Mouse (Mus musculus) layer of hippocampus, adult 9-10 months (tissue): ENCODE measurements at regions not wholly inside any gene's neighbourhood (a gene's known extent, or its start where the extent isn't known, plus 50 kb on each side); places are given as distances from the start of the nearest gene placed in this dataset.
"Not testable (repeated sequence)": the region's sequence is repeated elsewhere in the genome, so short reads cannot be mapped to it uniquely, and the experiment has no call there.

Experiments
- DNase-seq: peaks from one replicate; pipeline ENCODE4 v3.0.0; 2022; ENCODE audit warnings: low spot score

DNA sequence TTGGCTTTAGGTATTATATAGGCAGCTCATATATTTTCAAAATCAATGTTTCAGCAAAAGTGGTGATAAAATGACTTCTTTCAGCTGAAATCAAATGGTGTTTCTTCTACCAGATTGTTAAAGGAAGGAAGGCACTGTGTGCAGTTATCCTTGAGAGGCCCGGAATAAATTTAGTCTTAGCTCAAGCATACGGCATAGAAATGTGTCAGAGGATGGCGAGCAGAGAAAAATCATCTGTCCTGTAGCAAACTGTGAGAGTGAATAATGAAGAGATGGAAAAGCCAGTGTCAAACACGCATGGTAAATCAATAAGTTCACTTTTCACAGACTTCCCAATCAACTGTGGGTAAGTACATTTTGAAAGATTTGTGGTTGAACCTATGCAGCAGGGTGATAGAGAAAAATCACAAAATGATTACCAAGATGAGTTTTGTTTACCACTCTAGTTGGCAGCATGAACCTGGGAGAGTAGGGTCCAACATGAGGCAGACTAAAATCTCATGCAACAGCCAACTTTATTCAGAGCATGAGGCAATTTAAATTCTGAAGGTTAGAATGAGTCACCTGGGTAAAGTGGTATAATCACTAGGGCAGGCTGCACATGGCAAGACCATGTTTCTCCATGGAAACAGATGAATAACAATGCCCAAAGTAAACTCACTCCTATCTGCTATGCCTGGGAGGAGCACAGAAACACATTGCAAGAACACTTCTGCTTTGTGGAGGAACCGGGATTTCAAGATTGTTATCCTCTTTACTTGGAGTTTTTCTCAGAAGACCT is 55.7 kb downstream of the AI429214 start:
- DNase-seq: no peak

DNA sequence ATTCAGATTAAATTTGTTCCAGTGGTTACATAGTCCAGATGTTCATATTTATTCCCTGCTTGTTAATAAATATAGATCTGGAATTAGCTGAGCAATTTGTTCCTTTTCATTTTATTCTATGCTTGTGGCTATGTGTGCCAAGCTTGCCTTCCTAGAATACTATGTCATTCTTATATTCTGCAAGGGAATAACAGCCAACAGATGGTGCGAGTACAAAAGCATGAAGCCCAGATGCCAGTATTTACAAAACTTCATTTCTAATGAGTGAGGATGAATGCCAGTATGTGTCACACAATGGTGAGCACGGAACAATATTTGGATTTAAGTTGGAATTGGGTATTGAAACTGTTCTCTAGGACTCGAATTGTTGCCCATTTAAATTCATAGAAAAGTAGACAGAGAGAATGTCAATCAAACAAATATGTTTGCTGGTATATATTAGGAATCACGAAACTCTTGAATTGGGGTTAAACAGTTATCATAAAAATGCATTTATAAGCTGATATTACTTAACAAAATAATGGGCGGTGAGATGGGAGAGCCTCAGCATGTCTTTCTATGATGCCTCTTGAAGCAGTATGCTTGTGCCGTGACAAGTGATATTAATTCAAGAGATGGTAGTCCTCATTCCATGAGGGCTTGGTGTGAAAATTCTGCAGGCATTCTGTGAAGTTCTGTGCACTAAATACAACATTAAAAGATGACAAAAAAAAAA is 56.7 kb downstream of the AI429214 start:
- DNase-seq: peak; percentile 89

DNA sequence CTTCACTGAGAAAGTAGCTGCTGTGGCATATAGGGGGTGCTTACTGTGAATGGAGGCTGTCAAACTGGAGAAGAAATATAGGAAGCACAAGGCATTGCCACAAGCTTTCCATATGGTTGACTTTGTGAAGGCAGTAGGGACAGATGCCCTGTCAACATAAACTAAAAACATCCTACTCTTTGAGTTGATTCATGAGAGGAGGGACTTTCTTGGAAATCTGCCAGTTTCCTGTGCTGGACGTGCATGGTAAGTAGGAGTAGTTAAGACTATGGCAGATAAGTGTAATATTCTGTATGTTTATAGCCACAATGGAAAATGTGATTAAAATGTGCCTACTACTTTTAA is 57.3 kb downstream of the AI429214 start:
- no peak for DNase-seq

DNA sequence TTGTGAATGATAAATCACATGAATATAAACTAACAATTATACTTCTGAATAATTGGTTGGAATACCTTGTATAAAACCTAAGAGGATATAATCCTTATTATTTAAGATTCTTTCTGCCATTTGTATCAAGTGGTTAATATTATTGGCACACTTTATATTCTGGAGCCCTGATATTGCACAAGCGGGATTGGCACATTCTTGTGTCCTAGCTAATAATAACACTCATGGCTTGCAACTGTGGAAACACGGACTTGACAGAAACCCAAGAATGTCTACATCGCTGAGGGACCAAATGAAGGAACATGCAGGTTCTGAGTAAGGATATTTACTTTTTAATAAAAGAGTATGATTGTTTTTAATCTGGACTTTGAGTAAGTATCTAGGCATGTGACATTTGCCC is 63.0 kb downstream of the AI429214 start:
- no peak for DNase-seq

DNA sequence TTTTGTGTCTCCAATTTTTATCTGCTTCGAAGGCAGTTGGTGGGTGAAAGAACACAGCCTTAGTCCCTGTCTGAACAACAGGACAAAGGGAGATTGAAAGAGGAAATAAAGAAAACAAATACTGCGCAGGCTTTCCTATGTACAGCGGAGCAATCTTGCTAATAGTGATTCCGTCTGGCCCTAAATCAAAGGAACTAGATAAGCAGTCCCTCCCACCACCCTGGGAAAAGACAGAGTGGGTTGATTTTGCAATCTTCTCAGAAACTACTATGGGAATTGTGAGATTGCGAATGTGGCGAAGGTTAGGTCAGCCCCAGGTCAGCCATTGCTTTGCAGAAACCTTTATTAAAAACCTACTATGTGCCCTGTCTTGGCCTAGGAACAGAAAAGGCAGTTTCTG is 65.0 kb downstream of the AI429214 start:
- DNase-seq: no peak

DNA sequence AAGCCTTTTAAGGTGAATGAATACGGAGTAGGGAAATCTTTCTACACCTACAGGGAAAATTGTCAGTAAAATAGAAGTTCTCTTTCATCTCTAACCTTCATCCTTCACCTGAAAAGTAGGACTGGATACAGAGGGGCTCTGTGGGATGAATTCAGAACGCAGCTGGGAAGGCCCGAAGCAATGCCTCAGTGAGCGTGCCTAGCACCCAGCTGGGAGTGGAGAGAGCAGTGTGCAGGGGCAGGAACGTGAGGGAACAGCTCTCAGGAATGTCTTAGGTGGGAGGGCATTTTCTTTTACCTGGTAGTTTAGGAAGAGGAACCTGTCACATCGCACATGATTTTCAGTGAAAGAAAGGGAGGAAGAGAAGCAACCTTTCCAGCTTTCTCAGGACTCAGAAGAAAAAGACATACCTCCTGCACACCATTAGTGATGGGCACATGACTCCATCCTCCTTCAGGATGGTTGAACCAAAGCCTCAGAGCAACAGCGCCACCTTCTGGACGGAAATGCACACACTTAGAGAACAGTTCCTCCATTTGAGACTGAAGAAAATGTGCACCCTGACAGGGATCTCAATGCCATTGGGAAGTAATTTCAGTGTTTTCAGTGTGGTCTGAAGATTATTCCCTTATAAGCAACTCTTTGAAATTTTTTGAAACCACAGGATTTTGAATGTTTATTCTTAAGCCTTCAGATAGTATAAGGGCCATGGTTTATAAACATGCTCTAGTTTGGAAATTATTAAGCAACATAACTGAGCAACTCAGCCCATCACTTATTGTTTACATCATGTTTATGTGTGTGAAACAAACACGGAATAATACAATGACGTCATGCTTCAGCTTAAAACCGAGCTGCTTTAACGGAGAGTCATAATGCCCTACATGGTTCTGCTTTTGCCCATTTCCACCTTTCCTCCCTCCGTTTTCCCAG is 68.9 kb downstream of the AI429214 start:
- peak; percentile 35 for DNase-seq

DNA sequence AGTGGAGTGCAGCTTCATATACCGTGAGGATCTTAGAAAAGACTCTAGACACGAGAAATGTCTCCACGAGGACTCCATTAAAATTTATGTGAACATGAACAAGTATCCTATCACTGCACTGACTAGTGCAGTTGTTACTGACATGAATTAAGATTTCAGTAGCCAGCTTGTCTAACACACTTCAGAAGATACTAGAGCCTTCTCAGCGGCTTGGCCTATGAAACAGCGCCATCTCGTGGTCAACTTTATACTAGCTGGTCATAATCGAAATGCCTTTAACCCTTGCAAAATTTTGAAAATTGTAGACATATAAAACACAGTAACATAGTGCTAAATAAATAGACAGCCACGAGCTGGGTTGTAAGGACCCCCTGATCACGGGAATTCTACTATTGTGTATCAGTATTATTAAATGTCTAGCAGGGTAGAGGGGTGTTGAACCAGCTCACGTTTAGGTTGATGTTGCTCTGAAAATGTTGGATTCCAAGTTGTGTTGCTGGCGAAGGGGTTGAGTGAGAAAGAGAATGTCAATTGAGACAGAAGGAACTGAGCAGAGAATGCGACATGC is 70.4 kb downstream of the AI429214 start:
- peak; percentile 76 for DNase-seq

DNA sequence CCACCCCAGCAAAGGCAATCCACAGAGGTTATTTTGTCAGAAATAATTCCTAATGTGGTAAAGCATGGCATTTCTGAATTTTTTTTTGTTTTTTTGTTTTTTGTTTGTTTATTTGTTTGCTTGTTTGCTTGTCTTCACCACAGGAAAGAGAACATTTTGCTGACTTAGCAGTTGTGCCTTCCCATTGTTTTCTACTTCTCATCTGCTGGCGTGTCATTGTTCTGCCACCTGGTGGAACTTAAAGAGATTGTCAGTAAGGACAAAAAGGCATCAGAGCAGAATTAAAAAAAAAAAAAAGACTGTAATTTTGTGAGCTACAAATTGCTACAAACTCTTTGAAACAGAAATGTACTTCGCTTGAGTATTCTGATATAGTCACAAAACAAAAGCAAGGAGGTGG is 79.5 kb downstream of the AI429214 start:
- no peak for DNase-seq

DNA sequence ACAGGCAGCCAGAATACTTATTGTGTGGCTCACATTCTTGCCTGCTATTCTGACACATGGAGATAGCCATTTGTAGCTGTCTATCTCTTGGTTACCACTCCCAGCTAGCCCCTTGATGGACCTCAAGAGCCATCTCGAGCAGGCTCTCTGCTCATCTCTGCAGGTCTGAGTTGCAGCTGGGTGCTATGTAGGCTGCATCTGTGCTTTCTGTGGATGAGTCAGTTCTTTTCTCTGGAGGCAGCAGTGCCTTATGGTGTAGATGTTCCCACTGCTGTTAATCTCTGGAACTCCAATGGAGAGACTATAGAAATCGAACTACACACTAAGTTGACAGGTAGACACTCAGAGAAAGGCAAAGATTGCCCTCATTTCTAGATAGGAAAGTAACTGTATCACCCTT is 106.3 kb downstream of the AI429214 start:
- no peak for DNase-seq

DNA sequence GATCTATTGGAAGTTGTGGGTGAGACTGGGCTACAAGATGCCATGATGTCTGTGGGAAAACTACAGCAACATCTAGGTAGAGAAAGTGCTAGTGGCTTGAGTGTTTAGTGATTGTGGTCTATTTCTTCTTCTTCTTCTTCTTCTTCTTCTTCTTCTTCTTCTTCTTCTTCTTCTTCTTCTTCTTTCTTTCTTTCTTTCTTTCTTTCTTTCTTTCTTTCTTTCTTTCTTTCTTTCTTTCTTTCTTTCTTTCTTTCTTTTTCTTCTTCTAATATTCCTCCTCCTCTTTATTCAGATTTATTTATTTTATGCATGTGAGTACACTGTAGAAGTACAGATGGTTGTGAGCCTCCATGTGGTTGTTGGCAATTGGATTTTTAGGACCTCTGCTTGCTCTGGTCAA is 119.0 kb downstream of the AI429214 start:
- not testable (repeated sequence) for DNase-seq

DNA sequence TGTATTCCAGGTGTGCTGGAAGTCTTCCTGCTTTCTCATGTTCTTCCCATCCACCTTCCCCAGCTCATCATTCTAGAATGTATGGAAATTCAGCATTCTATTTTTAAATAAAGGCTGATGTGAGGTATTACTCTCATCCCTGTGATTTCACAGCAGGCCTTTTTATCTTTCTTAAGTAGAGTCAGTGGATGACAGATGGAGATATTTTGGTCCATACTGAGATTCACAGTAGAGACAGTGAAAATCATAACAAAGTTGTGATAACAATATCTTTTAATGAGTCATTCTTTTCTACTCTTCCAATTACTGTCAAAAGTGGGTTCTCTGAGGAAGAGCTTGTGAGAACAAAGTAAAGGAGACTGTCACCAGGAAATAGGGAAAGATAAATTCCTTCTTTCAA is 132.4 kb downstream of the AI429214 start:
- no peak for DNase-seq

DNA sequence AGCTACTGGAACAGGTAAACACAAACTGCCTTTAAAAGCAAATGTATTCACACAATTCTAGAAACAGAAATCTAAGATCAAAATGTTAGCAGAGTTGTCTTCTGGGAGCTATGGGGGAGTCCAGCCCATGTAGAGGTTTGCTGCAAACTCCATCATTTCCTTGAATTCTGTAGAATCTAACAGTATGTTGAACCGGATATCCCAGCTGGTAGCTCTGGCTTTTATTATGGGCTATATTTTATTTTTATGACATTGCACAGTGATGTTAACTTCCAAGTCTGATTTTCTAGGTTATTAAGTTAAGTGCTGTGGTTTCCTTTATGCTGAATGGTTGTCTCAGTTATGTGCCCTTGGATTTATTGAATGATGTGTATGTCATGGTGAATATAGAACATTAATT is 136.3 kb downstream of the AI429214 start:
- no peak for DNase-seq

DNA sequence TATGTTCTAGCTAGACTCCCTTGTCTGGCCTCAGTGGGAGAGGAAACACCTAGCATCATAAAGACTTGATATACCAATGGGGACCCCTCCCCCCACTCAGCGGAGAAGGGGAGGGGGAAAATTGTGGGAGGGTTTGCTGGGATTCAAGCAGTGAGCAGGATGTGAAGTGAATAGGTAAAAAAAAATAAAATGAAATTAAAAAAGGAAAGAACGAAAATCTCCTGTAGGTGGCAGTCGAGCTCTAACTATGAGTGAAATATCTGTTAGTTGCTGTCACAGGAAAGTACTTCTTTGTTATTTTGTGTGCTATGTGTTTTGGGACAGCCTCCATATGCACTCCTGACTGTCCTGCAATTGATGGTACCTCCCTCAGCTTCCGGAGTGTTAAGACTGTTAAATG is 138.6 kb downstream of the AI429214 start:
- DNase-seq: peak; percentile 20

DNA sequence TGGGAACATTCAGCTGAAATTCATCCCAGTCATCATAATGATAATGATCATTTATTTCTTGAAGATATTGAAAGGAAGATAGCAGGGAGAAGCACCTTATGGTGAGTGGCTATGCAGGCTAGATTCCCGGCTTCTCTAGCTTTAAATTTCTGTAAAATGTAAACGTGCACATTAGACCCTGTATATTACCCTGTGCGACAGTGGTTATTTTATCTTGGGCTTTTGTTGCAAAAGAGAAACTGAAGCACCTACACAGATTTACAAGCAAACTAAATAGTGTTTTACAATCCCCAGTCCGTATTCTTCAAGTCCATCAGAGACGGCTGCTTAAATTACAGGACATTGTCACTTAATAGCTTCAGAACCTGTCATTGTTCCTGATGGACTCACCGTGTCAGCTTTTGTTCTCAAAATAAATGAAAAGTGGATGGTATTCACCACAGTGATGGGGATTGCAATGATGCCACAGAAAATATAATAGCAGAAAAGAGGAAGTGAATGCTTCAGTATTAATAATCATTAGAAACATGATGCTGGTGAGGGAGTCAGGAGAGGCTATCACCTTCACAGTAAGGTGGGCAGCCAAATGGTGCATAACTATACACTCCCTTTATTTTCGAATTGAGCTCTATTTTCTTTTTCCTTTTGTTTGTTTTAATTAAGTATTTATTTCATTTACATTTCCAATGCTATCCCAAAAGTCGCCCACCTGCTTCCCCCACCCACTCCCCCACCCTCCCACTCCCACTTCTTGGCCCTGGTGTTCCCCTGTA is 141.0 kb downstream of the AI429214 start:
- no peak for DNase-seq

DNA sequence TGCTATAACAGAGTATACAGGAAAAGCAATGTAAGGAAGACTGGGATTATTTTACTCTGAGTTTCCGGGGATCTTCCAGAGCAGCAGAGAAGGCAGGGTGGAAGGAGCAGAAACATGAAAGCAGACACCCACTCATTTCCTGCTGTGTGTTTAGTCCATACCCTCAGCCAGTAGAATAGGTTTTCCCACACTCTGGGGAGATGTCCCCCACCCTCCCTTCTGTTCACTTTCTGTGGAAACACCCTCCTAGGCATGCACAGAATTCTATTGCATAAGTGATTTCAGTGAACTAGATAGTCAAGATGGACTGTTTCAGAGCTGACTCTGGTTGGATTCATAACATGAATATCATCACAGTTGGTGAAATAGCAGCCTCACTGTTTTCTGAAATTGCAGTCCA is 156.9 kb downstream of the AI429214 start:
- no peak for DNase-seq

DNA sequence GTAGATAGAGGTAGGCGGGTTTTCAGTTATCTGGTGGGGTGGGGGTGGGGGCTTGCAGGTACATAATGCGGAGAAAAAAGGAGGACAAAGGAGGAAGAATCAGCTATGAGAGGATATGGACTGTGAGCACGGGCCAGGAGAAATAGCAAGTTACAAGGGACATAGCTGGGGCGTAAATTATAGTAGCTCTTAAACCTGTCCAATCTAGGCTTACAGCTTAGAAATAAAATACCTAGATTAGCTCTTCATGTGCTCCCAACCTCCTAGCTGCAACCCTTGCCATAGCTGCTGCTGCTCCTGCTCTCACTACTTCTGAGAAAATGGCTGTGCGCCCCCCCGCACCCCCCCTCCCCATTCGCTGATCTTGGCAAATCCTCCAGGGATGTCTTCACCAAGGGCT is 161.0 kb downstream of the AI429214 start:
- no peak for DNase-seq

DNA sequence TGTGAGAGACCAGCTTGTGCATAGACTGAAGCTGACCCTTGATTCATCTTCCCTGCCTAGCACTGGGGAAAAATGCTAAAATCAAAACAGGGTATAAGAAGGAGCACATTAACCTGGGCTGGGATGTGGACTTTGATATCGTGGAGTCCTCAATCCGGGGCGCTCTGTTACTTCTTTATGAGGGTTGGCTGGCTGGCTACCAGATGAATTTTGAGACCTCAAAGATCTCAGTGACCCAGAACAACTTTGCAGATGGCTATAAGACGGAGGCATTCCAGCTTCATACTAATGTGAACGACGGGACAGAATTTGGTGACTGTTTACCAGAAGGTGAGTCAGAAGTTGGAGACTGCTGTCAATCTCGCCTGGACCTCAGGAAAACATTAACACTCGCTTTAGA is 161.5 kb downstream of the AI429214 start:
- no peak for DNase-seq

DNA sequence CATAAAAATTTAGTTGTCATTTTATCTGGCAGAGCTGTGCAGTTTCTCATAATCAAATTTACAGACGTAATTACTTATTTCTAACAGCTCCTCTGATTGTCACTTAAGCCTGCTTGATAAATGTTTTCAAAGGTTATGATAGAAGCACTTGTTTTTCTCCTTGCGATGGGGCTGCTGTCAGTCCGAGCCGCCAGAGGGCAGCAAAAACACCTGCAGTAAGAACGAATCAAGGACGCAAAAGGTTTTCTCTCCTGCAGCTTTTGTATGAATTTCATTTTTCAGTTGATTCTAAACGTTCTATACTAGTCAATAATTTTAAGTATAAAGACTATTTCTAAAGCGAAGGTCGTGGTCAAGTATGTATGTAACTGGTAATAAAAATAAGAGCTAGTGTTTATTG is 166.1 kb downstream of the AI429214 start:
- peak; percentile 73 for DNase-seq

DNA sequence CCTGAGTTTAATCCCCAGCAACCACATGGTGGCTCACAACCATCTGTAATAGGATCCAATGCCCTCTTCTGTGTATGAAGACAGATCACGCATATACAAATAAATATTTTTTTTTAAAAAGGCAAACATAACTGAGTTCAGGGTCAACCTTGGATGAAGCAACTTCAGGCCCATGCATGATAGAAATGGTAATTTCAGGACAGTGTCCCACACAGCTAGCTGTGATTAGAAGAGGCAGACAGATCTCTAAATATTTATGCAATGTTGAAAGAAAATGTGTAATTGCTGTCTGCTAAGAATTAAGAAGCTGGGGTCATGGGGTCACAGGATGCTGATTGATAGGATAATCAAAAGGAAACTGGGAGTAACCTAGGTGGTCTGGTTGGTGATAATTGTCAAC is 203.5 kb downstream of the AI429214 start:
- no peak for DNase-seq

DNA sequence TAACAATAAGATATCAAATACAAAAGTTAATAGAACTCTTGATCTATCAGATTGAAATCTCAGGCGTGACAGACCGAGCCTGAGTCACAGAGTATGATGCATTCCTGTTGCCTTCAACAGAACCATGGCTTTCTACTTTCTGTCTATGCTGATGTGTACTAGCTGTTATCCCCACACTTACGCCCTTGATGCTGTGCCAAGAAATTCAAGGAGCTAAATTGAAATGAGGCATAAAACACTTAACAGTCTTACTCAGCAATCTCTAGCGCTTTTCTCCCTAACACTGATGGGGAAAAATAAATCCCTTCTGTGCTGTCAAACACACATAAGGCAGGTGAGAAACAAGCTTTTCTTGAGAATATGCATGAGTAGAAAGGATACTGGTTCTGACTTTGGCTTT is 222.5 kb downstream of the AI429214 start:
- no peak for DNase-seq

DNA sequence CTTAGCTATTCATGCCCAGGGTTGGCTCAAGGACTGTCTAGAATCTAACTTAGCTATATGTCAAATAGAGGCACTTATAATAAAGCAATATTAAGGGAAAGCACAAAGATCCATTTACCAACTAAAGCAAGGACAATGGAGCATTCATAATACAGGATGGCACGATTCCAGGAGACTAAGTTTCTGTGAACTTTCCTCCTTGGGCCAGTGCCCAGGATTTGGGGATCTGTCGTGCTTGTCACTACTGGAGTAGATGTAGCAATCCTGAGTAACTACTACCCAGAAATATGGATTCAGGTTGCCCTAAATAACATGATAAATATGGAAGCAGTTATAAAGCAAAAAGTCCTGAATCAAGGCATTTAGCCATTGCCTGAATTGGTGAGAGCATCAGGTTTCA is 233.7 kb downstream of the AI429214 start:
- DNase-seq: no peak

DNA sequence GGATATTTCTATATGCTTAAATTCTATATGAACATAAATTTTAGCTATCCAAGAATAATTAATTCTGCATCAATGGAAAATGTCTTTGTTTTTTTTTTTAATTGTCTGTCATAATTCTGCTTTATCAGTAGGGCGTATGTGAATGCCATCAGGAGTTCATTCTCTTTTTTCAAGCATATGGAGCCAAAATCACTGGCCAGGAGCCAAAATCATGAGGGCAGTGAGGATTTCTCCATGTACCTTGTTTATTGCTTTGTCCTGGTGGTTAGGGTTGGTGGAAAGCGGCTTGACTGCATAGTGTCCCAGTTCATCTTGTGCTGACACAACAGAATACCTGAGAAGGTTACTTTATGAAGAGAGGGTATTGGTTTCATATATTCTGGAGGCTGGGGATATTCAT is 243.9 kb downstream of the AI429214 start:
- no peak for DNase-seq
